Mouse (Mus musculus): Measurements from ENCODE around the gene Cnga4. TPM values are rescaled to one million over a fixed set of nuclear protein-coding genes. Genes with fewer than 3 reads are reported as not detected.
A peak's percentile ranks its signal among the peaks of the same experiment; 100 is the strongest.
"Not testable (repeated sequence)": the region's sequence is repeated elsewhere in the genome, so short reads cannot be mapped to it uniquely, and the experiment has no call there.

Gene Cnga4
- not detected in 2 replicates for polyA plus RNA-seq (2014; fragmentation: Nextera tagmentation; extraction: Ambion mirVana)

GRCm38 (mm10) chr7:105404268-105404667 is at the start of gene Cnga4:
Cnga4 (plus strand) TSS chr7:105404568.
- ATAC-seq (ENCODE audit: insufficient number of reproducible peaks, insufficient read depth, low FRiP score, low read depth): no peak
- Histone ChIP-seq H3K4me2 (ENCODE audit: low read length) (no peak within 1 kb of the TSS), H3K9me3 (ENCODE audit: control insufficient read depth, low read length) (no peaks in the 10 kb centered on the region), H3K4me3 (ENCODE audit: control insufficient read depth in 1 of 2, insufficient read depth in 1 of 2, low read depth in 1 of 2, low read length in 2 of 2) (no peak within 1 kb of the TSS), H3K27ac (replicated peaks in 1 of 2; ENCODE audit: control insufficient read depth in 1 of 2, insufficient read depth in 1 of 2, low read depth in 2 of 2, low read length in 2 of 2) (no peak within 1 kb of the TSS), H3K36me3 (ENCODE audit: control insufficient read depth, insufficient read depth, low read length) (no peaks in the 10 kb centered on the region), H3K27me3 (ENCODE audit: control insufficient read depth, insufficient read depth, low read length) (no peaks in the 10 kb centered on the region), H3K4me1 (ENCODE audit: control insufficient read depth in 2 of 2, insufficient read depth in 2 of 2, low read length in 2 of 2) (peaks cover 0 to 2% of the 10 kb centered on the region in 2 experiments; a peak in 2 of 4 replicates), H3K9ac (ENCODE audit: low read length) (no peak within 1 kb of the TSS)
- 67% methylated on average over 5 of the region's 5 CpGs for WGBS

GRCm38 (mm10) chr7:105356064-105356463 is 48.3 kb upstream of the Cnga4 start:
- not testable (repeated sequence) for H3K4me2 ChIP-seq (ENCODE audit: low read length); H3K27me3 ChIP-seq (ENCODE audit: control insufficient read depth, insufficient read depth, low read length); H3K9me3 ChIP-seq (ENCODE audit: control insufficient read depth, low read length); H3K4me1 ChIP-seq (ENCODE audit: control insufficient read depth in 2 of 2, insufficient read depth in 2 of 2, low read length in 2 of 2); H3K36me3 ChIP-seq (ENCODE audit: control insufficient read depth, insufficient read depth, low read length); H3K4me3 ChIP-seq (ENCODE audit: control insufficient read depth in 1 of 2, insufficient read depth in 1 of 2, low read depth in 1 of 2, low read length in 2 of 2); H3K9ac ChIP-seq (ENCODE audit: low read length); H3K27ac ChIP-seq (replicated peaks in 1 of 2; ENCODE audit: control insufficient read depth in 1 of 2, insufficient read depth in 1 of 2, low read depth in 2 of 2, low read length in 2 of 2)
- ATAC-seq (ENCODE audit: insufficient number of reproducible peaks, insufficient read depth, low FRiP score, low read depth): 0 out of 2 replicates have a peak, but pooled peaks have one; percentile 21
- no CpG with 5 or more reads among the region's 5 CpGs for WGBS

GRCm38 (mm10) chr7:105356487-105356886 is 47.9 kb upstream of the Cnga4 start:
- WGBS: 92% methylated on average over 1 of the region's 2 CpGs
- not testable (repeated sequence) for H3K36me3 ChIP-seq (ENCODE audit: control insufficient read depth, insufficient read depth, low read length); H3K4me2 ChIP-seq (ENCODE audit: low read length); H3K27ac ChIP-seq (replicated peaks in 1 of 2; ENCODE audit: control insufficient read depth in 1 of 2, insufficient read depth in 1 of 2, low read depth in 2 of 2, low read length in 2 of 2); H3K4me3 ChIP-seq (ENCODE audit: control insufficient read depth in 1 of 2, insufficient read depth in 1 of 2, low read depth in 1 of 2, low read length in 2 of 2); H3K9ac ChIP-seq (ENCODE audit: low read length); H3K9me3 ChIP-seq (ENCODE audit: control insufficient read depth, low read length); H3K27me3 ChIP-seq (ENCODE audit: control insufficient read depth, insufficient read depth, low read length); H3K4me1 ChIP-seq (ENCODE audit: control insufficient read depth in 2 of 2, insufficient read depth in 2 of 2, low read length in 2 of 2)
- peak; percentile 81 for ATAC-seq (ENCODE audit: insufficient number of reproducible peaks, insufficient read depth, low FRiP score, low read depth)

GRCm38 (mm10) chr7:105361713-105362112 is 42.7 kb upstream of the Cnga4 start:
- WGBS: 69% methylated on average over 2 of the region's 2 CpGs
- H3K27ac ChIP-seq (replicated peaks in 1 of 2; ENCODE audit: control insufficient read depth in 1 of 2, insufficient read depth in 1 of 2, low read depth in 2 of 2, low read length in 2 of 2): no peak overlapping the region
- no peak for ATAC-seq (ENCODE audit: insufficient number of reproducible peaks, insufficient read depth, low FRiP score, low read depth)

GRCm38 (mm10) chr7:105367268-105367667 is 37.1 kb upstream of the Cnga4 start:
- Histone ChIP-seq H3K36me3 (ENCODE audit: control insufficient read depth, insufficient read depth, low read length) (peaks cover 6% of the 10 kb centered on the region; the same call in 1 of the 2 replicates), H3K4me1 (ENCODE audit: control insufficient read depth in 2 of 2, insufficient read depth in 2 of 2, low read length in 2 of 2) (no peaks in the 10 kb centered on the region), H3K27me3 (ENCODE audit: control insufficient read depth, insufficient read depth, low read length) (no peaks in the 10 kb centered on the region), H3K4me3 (ENCODE audit: control insufficient read depth in 1 of 2, insufficient read depth in 1 of 2, low read depth in 1 of 2, low read length in 2 of 2) (no peak overlapping the region), H3K9ac (ENCODE audit: low read length) (no peak overlapping the region), H3K9me3 (ENCODE audit: control insufficient read depth, low read length) (no peaks in the 10 kb centered on the region), H3K4me2 (ENCODE audit: low read length) (no peak overlapping the region), H3K27ac (replicated peaks in 1 of 2; ENCODE audit: control insufficient read depth in 1 of 2, insufficient read depth in 1 of 2, low read depth in 2 of 2, low read length in 2 of 2) (no peak overlapping the region)
- ATAC-seq (ENCODE audit: insufficient number of reproducible peaks, insufficient read depth, low FRiP score, low read depth): no peak
- WGBS: 77% methylated on average over 5 of the region's 5 CpGs

More at GRCm38 (mm10) chr7:105361713-105362112, 42.7 kb upstream of the Cnga4 start:
- no peaks in the 10 kb centered on the region for H3K36me3 ChIP-seq (ENCODE audit: control insufficient read depth, insufficient read depth, low read length)
- H3K4me3 ChIP-seq (ENCODE audit: control insufficient read depth in 1 of 2, insufficient read depth in 1 of 2, low read depth in 1 of 2, low read length in 2 of 2): no peak overlapping the region
- no peaks in the 10 kb centered on the region for H3K4me1 ChIP-seq (ENCODE audit: control insufficient read depth in 2 of 2, insufficient read depth in 2 of 2, low read length in 2 of 2)
- H3K9ac ChIP-seq (ENCODE audit: low read length): no peak overlapping the region
- no peak overlapping the region for H3K4me2 ChIP-seq (ENCODE audit: low read length)
- H3K27me3 ChIP-seq (ENCODE audit: control insufficient read depth, insufficient read depth, low read length): no peaks in the 10 kb centered on the region
- H3K9me3 ChIP-seq (ENCODE audit: control insufficient read depth, low read length): no peaks in the 10 kb centered on the region

- ATAC-seq (ENCODE audit: insufficient number of reproducible peaks, insufficient read depth, low FRiP score, low read depth): no peak
- Histone ChIP-seq H3K4me1 (ENCODE audit: control insufficient read depth in 2 of 2, insufficient read depth in 2 of 2, low read length in 2 of 2) (0 out of 4 replicates have a peak, but pooled peaks cover 0 to under 1% of the 10 kb centered on the region in 2 experiments), H3K9ac (ENCODE audit: low read length) (no peak within 1 kb of the TSS), H3K27me3 (ENCODE audit: control insufficient read depth, insufficient read depth, low read length) (no peaks in the 10 kb centered on the region), H3K4me3 (ENCODE audit: control insufficient read depth in 1 of 2, insufficient read depth in 1 of 2, low read depth in 1 of 2, low read length in 2 of 2) (no peak within 1 kb of the TSS), H3K27ac (replicated peaks in 1 of 2; ENCODE audit: control insufficient read depth in 1 of 2, insufficient read depth in 1 of 2, low read depth in 2 of 2, low read length in 2 of 2) (no peak within 1 kb of the TSS), H3K36me3 (ENCODE audit: control insufficient read depth, insufficient read depth, low read length) (peaks cover 8% of the 10 kb centered on the region; the same call in 1 of the 2 replicates), H3K9me3 (ENCODE audit: control insufficient read depth, low read length) (no peaks in the 10 kb centered on the region), H3K4me2 (ENCODE audit: low read length) (no peak within 1 kb of the TSS)
- 86% methylated on average over 1 of the region's 1 CpGs for WGBS
Observed at GRCm38 (mm10) chr7:105367930-105368329, 36.4 kb upstream of the Cnga4 start, which contains the start of gene Olfr692. Olfr692 (plus strand) TSS chr7:105368230.

- ATAC-seq (ENCODE audit: insufficient number of reproducible peaks, insufficient read depth, low FRiP score, low read depth): no peak
- Histone ChIP-seq H3K9me3 (ENCODE audit: control insufficient read depth, low read length) (no peaks in the 10 kb centered on the region), H3K36me3 (ENCODE audit: control insufficient read depth, insufficient read depth, low read length) (peaks cover 12% of the 10 kb centered on the region; the same call in 1 of the 2 replicates), H3K4me3 (ENCODE audit: control insufficient read depth in 1 of 2, insufficient read depth in 1 of 2, low read depth in 1 of 2, low read length in 2 of 2) (no peak overlapping the region), H3K9ac (ENCODE audit: low read length) (no peak overlapping the region), H3K4me1 (ENCODE audit: control insufficient read depth in 2 of 2, insufficient read depth in 2 of 2, low read length in 2 of 2) (peaks cover 1 to 7% of the 10 kb centered on the region in 2 experiments; a peak in 2 of 4 replicates), H3K27me3 (ENCODE audit: control insufficient read depth, insufficient read depth, low read length) (no peaks in the 10 kb centered on the region), H3K4me2 (ENCODE audit: low read length) (no peak overlapping the region), H3K27ac (replicated peaks in 1 of 2; ENCODE audit: control insufficient read depth in 1 of 2, insufficient read depth in 1 of 2, low read depth in 2 of 2, low read length in 2 of 2) (no peak overlapping the region)
- WGBS: 90% methylated on average over 4 of the region's 4 CpGs
Observed at GRCm38 (mm10) chr7:105368521-105368920, 35.8 kb upstream of the Cnga4 start.

- H3K27me3 ChIP-seq (ENCODE audit: control insufficient read depth, insufficient read depth, low read length): no peaks in the 10 kb centered on the region
- no peaks in the 10 kb centered on the region for H3K9me3 ChIP-seq (ENCODE audit: control insufficient read depth, low read length)
- H3K27ac ChIP-seq (replicated peaks in 1 of 2; ENCODE audit: control insufficient read depth in 1 of 2, insufficient read depth in 1 of 2, low read depth in 2 of 2, low read length in 2 of 2): peak overlapping the region in 1 of 2 experiments; percentile 76; a peak in 2 of 4 replicates
- no peak overlapping the region for H3K9ac ChIP-seq (ENCODE audit: low read length)
- H3K36me3 ChIP-seq (ENCODE audit: control insufficient read depth, insufficient read depth, low read length): peaks cover 28% of the 10 kb centered on the region
- H3K4me1 ChIP-seq (ENCODE audit: control insufficient read depth in 2 of 2, insufficient read depth in 2 of 2, low read length in 2 of 2): peaks cover 3 to 11% of the 10 kb centered on the region in 2 experiments; a peak in 2 of 4 replicates
- no peak for ATAC-seq (ENCODE audit: insufficient number of reproducible peaks, insufficient read depth, low FRiP score, low read depth)
- WGBS: 79% methylated on average over 1 of the region's 1 CpGs
- no peak overlapping the region for H3K4me3 ChIP-seq (ENCODE audit: control insufficient read depth in 1 of 2, insufficient read depth in 1 of 2, low read depth in 1 of 2, low read length in 2 of 2)
- no peak overlapping the region for H3K4me2 ChIP-seq (ENCODE audit: low read length)
Observed at GRCm38 (mm10) chr7:105372912-105373311, 31.5 kb upstream of the Cnga4 start.
